Mouse (Mus musculus) E14TG2a.4 (cell line): Measurements from ENCODE around the gene Tmem206.

Experiments
- CTCF ChIP-seq: conservative IDR thresholded peaks from 2 replicates; pipeline ENCODE4 v1.5.1; 2014; ENCODE audit warnings: low read length
- NANOG ChIP-seq: IDR thresholded peaks from 2 replicates; pipeline ENCODE4 v1.6.1; 2014; ENCODE audit warnings: borderline replicate concordance, low read length, mixed read lengths
- POU5F1 ChIP-seq: IDR thresholded peaks from 2 replicates; pipeline ENCODE4 v1.6.1; 2014; ENCODE audit warnings: low read length, borderline replicate concordance

- no peak for TF ChIP-seq CTCF
- TF ChIP-seq POU5F1 = no peak
- no peak for TF ChIP-seq NANOG
These were observed 22.9 kb downstream of the Tmem206 start for GRCm38 (mm10) chr1:191348592-191348991.
